Mouse (Mus musculus): Measurements from ENCODE around the gene Olfr284.
A peak's percentile ranks its signal among the peaks of the same experiment; 100 is the strongest.

Gene Olfr284

DNA sequence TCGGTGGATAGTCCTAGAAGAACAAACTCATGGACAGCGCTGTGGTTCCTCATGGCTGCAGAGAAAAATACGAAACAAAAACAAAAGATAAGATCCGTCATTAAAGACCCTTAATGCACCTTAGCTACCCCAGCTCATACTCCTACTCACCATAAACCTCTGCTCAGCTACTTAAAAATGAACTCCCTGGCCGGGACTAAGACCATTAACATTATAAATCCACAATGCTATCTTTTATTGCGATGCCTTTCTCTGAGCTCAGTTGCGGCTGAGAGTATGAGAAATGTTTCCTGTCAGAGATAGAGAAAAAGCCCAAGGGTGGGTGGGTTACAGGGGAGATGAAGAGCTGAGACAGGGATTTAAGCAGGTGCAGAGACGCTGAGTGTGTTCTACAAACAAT is at the start of gene Olfr284:
Olfr284 (minus strand) TSS at position 101 of the 400 bp plus-strand sequence.
- no peak for DNase-seq

DNA sequence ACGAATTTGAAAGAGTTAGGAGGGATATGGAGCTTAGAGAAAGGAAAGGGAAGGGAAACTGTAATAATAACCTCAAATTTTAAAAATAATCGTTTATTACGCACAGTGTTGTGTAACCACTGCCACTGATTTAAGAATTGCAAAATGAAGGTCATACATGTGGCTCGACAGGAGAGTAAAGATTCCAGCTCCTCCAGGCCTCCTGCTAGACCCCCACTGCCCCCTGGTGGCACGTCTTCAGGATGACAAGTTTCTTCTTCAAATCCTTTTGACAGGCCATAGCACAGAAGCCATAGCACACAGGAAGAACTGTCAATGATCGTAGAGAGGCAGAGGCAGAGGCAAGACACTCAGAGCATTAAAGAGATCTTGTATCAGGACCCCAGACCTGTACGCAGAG is 49.0 kb upstream of the Olfr284 start:
- peak; percentile 46 to 52 for DNase-seq

DNA sequence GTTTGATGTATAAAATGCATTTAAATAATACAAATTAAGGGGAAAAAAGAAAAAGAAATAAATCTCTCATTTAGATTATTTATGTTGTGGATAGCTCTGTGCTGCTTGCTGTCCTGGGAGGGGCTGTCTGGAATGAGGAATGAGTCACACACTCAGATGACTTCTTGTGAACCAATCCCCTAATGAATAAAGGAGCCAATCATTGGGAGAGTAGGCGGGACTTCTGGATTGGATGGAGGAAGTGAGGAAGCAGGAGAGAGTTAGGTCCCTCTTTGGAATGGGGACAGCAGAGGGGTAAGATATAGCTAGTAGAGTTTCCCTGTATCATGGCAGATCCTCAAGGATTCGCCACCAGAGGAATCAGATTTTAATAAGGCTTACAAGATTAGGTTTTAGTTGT is 46.8 kb upstream of the Olfr284 start:
- DNase-seq: no peak

DNA sequence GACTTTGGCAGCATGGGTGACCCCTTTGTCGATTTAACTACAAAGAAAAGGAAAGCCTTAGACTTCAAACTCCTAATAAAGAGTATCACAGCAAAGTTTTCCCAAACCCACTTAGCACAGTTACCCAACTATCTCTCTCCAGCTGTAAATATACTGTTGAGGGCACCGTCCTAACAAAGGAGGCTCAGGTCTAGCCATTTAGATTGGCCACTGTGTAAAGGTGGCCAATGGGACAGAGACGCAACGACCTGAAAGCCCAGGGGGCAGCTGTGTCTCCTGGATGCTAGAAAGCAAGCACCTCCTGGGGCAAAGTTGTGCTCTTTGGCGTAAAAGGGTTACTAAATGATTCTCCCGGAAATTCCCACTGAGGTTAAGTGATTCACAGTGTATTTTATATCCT is 40.1 kb upstream of the Olfr284 start, which contains the start of gene Olfr283:
Olfr283 (minus strand) TSS at position 101 of the 400 bp plus-strand sequence.
- no peak for DNase-seq

DNA sequence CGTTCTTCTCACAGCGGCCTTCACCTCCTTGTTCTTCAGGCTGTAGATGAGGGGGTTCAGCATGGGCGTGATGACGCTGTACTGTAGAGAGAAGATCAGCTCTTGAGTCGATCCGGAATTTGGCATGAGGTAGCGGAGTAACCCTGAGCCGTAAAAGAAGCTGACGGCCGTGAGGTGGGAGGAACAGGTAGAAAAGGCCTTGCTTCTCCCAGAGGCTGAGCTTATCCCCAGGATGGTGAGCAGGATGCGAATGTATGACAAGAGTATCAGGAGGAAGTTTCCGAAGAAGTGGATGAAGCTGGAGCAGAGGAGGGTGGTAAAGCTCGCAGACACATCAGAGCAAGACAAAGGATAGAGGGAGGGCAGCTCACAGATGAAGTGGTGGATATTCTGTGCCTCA is 37.4 kb upstream of the Olfr284 start:
- DNase-seq: no peak

DNA sequence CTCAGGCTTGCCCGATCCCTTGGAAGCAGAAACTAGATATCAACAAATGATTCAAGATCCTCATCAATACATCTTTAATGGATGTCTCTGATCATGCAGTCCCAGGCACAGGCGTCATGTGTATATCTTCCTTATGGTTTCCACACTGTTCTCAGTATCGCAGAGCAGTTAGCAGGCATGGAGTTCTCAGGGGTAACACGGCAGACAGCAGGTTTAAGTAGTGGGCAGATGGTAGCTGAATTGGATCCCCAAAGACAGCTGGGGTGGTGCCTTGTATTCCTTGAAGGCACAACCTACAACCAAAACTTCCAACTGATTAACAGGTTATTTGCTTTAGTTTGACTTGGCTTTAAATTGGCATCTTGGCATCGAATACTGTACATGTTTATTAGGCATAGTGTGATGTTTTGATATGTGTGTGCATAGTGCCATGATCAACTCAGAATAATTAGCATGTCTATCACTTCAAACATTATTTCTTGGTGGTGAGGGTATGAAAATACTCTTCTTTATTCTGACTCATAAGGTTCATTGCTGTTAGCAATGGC is 23.5 kb downstream of the Olfr284 start, which contains the start of gene Olfr285:
Olfr285 (minus strand) TSS at position 177 of the 548 bp plus-strand sequence.
- DNase-seq: no peak

DNA sequence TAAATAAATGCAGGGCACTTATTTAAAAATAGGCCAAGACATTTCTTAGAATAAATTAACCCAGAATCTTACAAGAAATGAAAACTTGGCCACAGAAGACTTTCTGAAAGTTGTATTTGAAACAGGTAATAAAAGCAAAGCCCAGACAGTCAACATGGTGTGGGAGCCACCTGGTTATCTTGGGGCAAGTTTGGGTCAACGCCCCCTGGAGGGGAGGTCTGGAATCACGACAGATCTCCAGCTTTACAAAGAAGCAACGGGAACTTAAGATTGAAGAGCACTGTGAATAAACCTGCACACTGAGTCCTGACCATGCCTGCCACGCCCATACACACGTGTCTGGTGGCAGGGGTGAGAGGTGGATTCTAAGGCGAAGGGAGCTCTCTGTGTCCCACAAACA is 25.1 kb downstream of the Olfr284 start:
- DNase-seq: peak; percentile 5 to 8

DNA sequence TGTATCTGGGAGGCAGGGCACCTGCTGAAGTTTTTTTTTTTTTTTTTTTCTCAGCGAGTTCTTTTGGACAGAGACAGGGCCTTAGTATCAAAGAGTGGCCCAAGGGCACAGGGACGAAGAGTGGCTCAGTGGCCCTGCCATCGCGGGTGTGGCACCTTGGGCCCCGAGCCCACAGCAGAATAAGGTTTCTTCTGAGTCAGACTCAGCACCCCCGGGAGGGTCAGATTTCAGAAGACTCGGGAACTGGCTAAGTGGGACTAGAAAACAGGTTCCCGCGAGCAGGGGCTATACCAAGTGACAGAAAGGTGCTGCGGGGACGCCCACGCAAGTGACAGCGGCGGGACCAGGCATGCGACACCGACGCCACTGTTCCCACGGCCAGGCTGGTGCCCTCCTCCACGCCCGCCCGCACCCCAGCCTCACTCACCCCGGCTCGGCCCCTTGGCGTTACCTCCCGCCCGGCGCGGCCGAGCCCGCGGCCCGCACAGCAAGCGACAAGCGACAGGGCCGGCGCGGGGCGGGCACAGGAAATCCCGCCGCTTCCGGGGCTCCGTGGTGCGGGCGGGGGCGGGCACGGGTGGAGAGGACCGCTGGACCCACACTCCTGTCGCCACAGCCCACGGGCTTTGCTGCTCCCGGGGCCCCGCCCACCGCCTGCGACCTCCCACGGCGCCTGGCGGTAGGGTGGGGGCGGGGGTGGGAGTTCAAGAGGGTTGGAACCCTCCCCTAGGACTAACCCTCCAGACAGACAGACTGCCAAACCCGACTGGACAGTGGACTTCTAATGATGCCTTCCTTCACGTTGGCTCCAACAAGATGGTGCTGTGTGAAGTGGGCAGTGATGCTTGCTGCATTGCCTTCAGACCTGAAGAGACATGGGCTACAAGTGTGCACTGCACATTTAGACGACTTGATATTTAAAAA is 44.9 kb downstream of the Olfr284 start, which contains the start of gene Zfp641:
Zfp641 (minus strand) TSS at position 534 of the 924 bp plus-strand sequence.
- peak in 1 of 2 experiments; percentile 11 for DNase-seq

DNA sequence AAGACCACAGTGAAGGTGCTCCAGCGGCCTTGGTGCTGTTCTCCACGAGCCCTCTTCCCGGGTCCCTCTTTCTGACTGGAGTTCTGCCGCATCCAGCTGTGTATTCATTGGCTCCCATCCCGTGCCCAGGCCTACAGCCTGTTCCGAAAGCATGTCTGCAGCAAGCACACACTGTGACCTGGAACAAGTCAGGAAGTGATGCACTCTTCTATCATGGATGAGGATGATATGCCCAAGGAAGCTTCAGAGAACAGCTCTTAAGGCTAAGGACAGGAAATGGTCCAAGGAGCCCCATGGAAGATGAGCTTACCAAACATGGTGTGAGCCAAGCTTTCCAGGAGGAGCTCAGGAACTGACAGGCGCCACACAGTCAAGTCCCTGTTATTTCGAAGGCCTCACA is 47.1 kb downstream of the Olfr284 start:
- DNase-seq: no peak
